Mouse (Mus musculus) lung, postnatal 0 days (tissue): ENCODE data around the gene Castor2.

Source experiments
- CTCF ChIP-seq: IDR thresholded peaks from 2 replicates; pipeline ENCODE4 v1.5.1; 2016; ENCODE audit warnings: antibody characterized with exemption, mild to moderate bottlenecking
- EP300 ChIP-seq: IDR thresholded peaks from 2 replicates; pipeline ENCODE4 v1.6.1; 2016; ENCODE audit warnings: antibody characterized with exemption, mild to moderate bottlenecking, control low read depth

- TF ChIP-seq EP300 = no peak
- no peak for TF ChIP-seq CTCF
These were observed 86.5 kb downstream of the Castor2 start for GRCm38 (mm10) chr5:134186059-134186458.
